Mouse (Mus musculus) liver, embryonic 14.5 days (tissue): Measurements from ENCODE around the gene Ctnnb1.

Experiments
- CTCF ChIP-seq: IDR thresholded peaks from 2 replicates; pipeline ENCODE4 v1.5.1; 2016; ENCODE audit warnings: antibody characterized with exemption, low read depth, control low read depth
- EP300 ChIP-seq: IDR thresholded peaks from 2 replicates; pipeline ENCODE4 v1.6.1; 2016; ENCODE audit warnings: antibody characterized with exemption, low read depth

GRCm38 (mm10) chr9:120881839-120882238 lies 47.2 kb upstream of the Ctnnb1 start:
- TF ChIP-seq CTCF (no peak), EP300 (no peak)
